Mouse (Mus musculus) ES-Bruce4 (cell line): ENCODE measurements around the gene Cryba2.

Experiments
- CTCF ChIP-seq: IDR thresholded peaks from one replicate; pipeline ENCODE4 v1.8.1; 2011; ENCODE audit warnings: low read depth, low read length
- POLR2A ChIP-seq: IDR thresholded peaks from one replicate; pipeline ENCODE4 v1.8.1; 2011; ENCODE audit warnings: low read length; ENCODE audit not compliant: insufficient read depth

DNA sequence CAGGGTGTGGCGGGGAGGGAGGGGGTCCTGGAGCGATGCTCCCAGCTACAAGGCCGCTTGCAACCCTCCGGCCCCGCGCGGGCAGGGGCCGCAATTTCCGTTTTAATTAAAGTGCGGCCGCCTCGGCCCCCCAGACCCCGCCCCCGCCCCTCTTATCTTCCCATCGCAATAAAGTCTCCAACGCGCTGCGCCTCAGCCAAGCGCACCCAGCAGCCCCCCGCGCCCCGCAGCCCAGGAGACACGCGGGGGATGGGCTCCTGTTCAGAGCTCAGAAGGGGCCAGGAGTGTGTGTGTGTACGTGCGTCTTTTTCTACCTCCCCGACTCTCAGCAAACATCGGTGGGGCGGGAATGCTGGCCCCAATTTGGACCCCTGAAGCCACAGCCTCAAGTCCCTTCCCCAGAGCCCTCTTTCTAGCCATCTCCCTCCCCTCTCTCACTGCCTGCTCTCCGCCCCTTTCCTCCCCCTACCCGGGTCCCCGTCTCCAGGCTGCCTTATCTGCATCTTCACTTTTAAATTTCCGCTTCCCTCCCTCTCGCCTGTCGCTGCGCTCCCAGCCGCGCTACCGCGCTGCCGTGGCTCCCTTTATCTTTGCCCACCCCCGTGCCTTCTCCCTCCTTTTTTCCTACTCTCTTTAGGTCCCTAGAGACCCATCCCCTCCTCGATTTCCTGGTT, 7.4 kb downstream of the Cryba2 start, which contains the start of gene Fev:
- TF ChIP-seq CTCF = no peak
- no peak for TF ChIP-seq POLR2A
